Mouse (Mus musculus): ENCODE data around the gene Gm20379. TPM values are rescaled to one million over a fixed set of nuclear protein-coding genes. Genes with fewer than 3 reads are reported as not detected.
A peak's percentile ranks its signal among the peaks of the same experiment; 100 is the strongest.

Gene Gm20379
- total and polyA plus RNA-seq, 3 experiments: 9.4 TPM; not detected in 2

DNA sequence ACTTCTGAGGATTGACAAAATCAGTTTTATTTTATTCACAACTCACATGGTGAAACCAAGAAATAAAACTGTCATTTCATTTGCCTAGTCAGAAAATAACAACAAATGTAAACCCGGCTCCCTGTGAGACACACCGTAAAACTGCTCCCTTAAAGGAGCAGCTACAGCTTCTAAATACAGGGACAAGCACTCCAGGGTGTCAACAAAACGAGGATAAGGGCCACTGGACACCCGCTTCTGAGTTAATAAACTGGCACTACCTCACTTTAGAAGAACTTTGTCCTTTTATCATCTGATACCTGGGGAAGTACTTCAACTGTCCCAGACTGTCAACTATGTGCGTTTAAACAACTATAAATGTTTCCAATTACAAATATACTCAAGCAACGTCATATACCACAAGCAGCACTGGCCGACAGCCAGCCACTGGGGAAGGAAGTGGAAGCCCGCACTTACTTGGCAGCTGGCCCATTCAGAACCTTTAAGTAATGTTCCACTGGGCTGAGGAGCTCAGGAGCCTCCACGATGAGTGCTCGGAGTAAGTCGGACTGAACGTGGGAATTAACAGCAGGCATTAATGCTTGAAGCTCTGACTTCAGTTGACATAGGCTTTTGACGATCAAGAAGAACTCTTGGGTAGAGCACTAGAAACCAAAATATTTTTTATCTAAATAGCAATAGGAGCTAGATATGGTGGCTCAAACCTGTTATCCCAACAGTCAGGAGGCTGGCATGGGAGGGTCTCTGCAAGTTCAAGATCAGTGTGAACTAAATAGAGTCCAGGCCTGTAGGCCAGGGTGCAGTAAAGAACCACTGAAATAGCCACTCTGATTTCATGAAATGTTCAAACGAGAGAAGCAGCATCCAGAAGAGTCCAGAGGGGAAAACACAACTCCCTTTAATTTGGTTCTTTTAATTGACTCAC lies 31.2 kb upstream of the Gm20379 start:
- H3K4me1 ChIP-seq (ENCODE audit: control insufficient read depth in 1 of 2, insufficient read depth in 2 of 2, low read length in 2 of 2): peaks cover 10 to 15% of the 10 kb centered on the region in 2 experiments; a peak in 3 of 4 replicates
- peaks cover 0 to 15% of the 10 kb centered on the region in 2 experiments; a peak in 2 of 4 replicates for H3K36me3 ChIP-seq (ENCODE audit: control insufficient read depth in 1 of 2, insufficient read depth in 2 of 2, low read length in 2 of 2)
- H3K27ac ChIP-seq (ENCODE audit: control insufficient read depth, low read depth, low read length): peak overlapping the region; percentile 23
- H3K9me3 ChIP-seq (replicated peaks; ENCODE audit: insufficient read depth, low read length): no peaks in the 10 kb centered on the region
- no peaks in the 10 kb centered on the region for H3K27me3 ChIP-seq (ENCODE audit: control insufficient read depth in 1 of 2, insufficient read depth in 2 of 2, low read length in 2 of 2)
- peak overlapping the region in 1 of 2 experiments; percentile 5; a peak in 2 of 4 replicates for H3K4me3 ChIP-seq (ENCODE audit: control insufficient read depth in 1 of 2, insufficient read depth in 1 of 2, low read depth in 2 of 2, low read length in 2 of 2)
- DNase-seq (ENCODE audit: low read depth, low spot score): peak; percentile 92
- H3K79me2 ChIP-seq (ENCODE audit: control insufficient read depth, insufficient read depth, low read length, poor library complexity): no peaks in the 10 kb centered on the region
- no peak for TF ChIP-seq ZMIZ1 (IDR thresholded peaks at IDR 0.05; ENCODE audit: low read depth, low read length)
- TF ChIP-seq SIN3A (IDR thresholded peaks at IDR 0.05; ENCODE audit: low read length): peak; percentile 65
- peak; percentile 45 to 58; a peak in 3 of 4 replicates for TF ChIP-seq EP300 (IDR thresholded peaks at IDR 0.05; ENCODE audit: low read depth in 1 of 2, low read length in 2 of 2)
- TF ChIP-seq POLR2A (IDR thresholded peaks at IDR 0.05; ENCODE audit: control insufficient read depth in 1 of 2, insufficient read depth in 1 of 2, low read depth in 1 of 2, low read length in 2 of 2, poor library complexity in 1 of 2): no peak
- TF ChIP-seq ETS1 (IDR thresholded peaks at IDR 0.05; ENCODE audit: low read depth, low read length): peak; percentile 78
- H3K9ac ChIP-seq (ENCODE audit: control insufficient read depth, low read depth, low read length, poor library complexity, severe bottlenecking): peak overlapping the region; percentile 26

DNA sequence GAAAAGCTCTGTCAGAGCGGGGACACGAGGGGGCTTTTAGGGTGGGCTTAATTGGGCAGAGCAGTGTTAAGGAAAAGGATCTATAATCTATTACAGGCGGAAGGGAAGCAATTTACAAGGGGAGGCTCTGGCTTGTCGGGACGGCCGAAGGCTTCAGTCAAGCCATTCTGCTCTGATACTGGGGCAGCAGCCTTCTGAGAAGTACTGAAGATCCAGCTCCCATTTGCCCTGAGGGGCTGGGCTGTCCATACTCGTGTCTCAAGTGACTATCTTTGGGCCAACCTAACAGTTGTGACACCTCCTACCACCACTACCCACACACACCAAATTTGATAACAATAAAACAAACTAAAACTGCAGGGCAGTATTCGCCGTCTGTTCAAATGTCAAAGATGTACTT lies 30.5 kb upstream of the Gm20379 start:
- Histone ChIP-seq H3K36me3 (ENCODE audit: control insufficient read depth in 1 of 2, insufficient read depth in 2 of 2, low read length in 2 of 2) (peaks cover 0 to 15% of the 10 kb centered on the region in 2 experiments; a peak in 2 of 4 replicates), H3K9me3 (replicated peaks; ENCODE audit: insufficient read depth, low read length) (no peaks in the 10 kb centered on the region)

DNA sequence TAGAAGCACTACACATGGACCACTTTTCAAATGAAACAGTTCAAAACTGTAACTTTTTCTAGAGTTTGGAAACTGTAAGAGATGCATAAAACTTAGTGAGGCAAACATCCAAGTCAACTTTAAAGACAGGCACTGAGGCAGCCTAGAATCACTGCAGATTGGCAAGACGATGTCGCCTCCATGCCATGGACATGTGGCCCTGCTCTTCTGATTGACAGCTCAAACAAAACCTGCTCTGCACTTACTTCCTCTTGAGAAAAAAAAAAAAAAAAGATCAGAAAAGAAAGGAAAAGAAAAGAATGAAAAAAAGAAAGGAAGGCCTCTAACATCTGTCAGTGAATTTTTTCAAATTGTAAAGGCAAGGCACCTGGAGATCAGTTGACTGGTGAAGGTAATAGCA lies 28.8 kb upstream of the Gm20379 start:
- no peaks in the 10 kb centered on the region for H3K27me3 ChIP-seq (ENCODE audit: control insufficient read depth in 1 of 2, insufficient read depth in 2 of 2, low read length in 2 of 2)
- TF ChIP-seq GATA1 (IDR thresholded peaks at IDR 0.05; ENCODE audit: low read depth, low read length) (no peak), JUND (IDR thresholded peaks at IDR 0.05; ENCODE audit: low read depth, low read length) (no peak), ZNF384 (IDR thresholded peaks at IDR 0.05; ENCODE audit: low read depth, low read length) (peak; percentile 65; the same call in 1 of the 2 replicates), MAX (IDR thresholded peaks at IDR 0.05; ENCODE audit: low read length) (no peak), EP300 (IDR thresholded peaks at IDR 0.05; ENCODE audit: low read depth in 1 of 2, low read length in 2 of 2) (no peak)
- DNase-seq (ENCODE audit: low read depth, low spot score): no peak

More for the DNA sequence above, 30.5 kb upstream of the Gm20379 start:
- H3K27ac ChIP-seq (ENCODE audit: control insufficient read depth, low read depth, low read length): no peak overlapping the region
- H3K27me3 ChIP-seq (ENCODE audit: control insufficient read depth in 1 of 2, insufficient read depth in 2 of 2, low read length in 2 of 2): no peaks in the 10 kb centered on the region
- no peak overlapping the region for H3K4me3 ChIP-seq (ENCODE audit: control insufficient read depth in 1 of 2, insufficient read depth in 1 of 2, low read depth in 2 of 2, low read length in 2 of 2)
- H3K9ac ChIP-seq (ENCODE audit: control insufficient read depth, low read depth, low read length, poor library complexity, severe bottlenecking): no peak overlapping the region
- H3K79me2 ChIP-seq (ENCODE audit: control insufficient read depth, insufficient read depth, low read length, poor library complexity): no peaks in the 10 kb centered on the region
- TF ChIP-seq KAT2A (conservative IDR thresholded peaks at IDR 0.05; ENCODE audit: low read depth, low read length) (no peak), TAL1 (IDR thresholded peaks at IDR 0.05; ENCODE audit: low read length) (no peak), SIN3A (IDR thresholded peaks at IDR 0.05; ENCODE audit: low read length) (no peak), CHD1 (IDR thresholded peaks at IDR 0.05; ENCODE audit: low read depth, low read length) (no peak), NRF1 (IDR thresholded peaks at IDR 0.05; ENCODE audit: insufficient read depth, low read depth, low read length, poor library complexity, severe bottlenecking) (no peak), JUND (IDR thresholded peaks at IDR 0.05; ENCODE audit: low read depth, low read length) (no peak), MXI1 (IDR thresholded peaks at IDR 0.05; ENCODE audit: low read depth, low read length) (no peak), BHLHE40 (IDR thresholded peaks at IDR 0.05; ENCODE audit: borderline replicate concordance, low read depth, low read length) (no peak), HCFC1 (IDR thresholded peaks at IDR 0.05; ENCODE audit: low read depth, low read length) (no peak), ZC3H11A (IDR thresholded peaks at IDR 0.05; ENCODE audit: low read depth, low read length) (no peak), UBTF (IDR thresholded peaks at IDR 0.05; ENCODE audit: borderline replicate concordance, insufficient read depth, low read depth, low read length) (no peak), TCF12 (IDR thresholded peaks at IDR 0.05; ENCODE audit: low read depth, low read length) (no peak), MYC (IDR thresholded peaks at IDR 0.05; ENCODE audit: low read depth, low read length) (no peak), MAZ (IDR thresholded peaks at IDR 0.05; ENCODE audit: low read depth, low read length) (no peak), SMC3 (IDR thresholded peaks at IDR 0.05; ENCODE audit: low read depth, low read length) (no peak), POLR2A (IDR thresholded peaks at IDR 0.05; ENCODE audit: control insufficient read depth in 1 of 2, insufficient read depth in 1 of 2, low read depth in 1 of 2, low read length in 2 of 2, poor library complexity in 1 of 2) (no peak), GABPA (IDR thresholded peaks at IDR 0.05; ENCODE audit: low read depth, low read length) (no peak), CHD2 (IDR thresholded peaks at IDR 0.05; ENCODE audit: low read length) (no peak)
- no peak for DNase-seq (ENCODE audit: low read depth, low spot score)
- H3K4me1 ChIP-seq (ENCODE audit: control insufficient read depth in 1 of 2, insufficient read depth in 2 of 2, low read length in 2 of 2): peaks cover 10 to 15% of the 10 kb centered on the region in 2 experiments; a peak in 3 of 4 replicates

More for the DNA sequence above, 28.8 kb upstream of the Gm20379 start:
- no peak overlapping the region for H3K4me3 ChIP-seq (ENCODE audit: control insufficient read depth in 1 of 2, insufficient read depth in 1 of 2, low read depth in 2 of 2, low read length in 2 of 2)
- H3K4me1 ChIP-seq (ENCODE audit: control insufficient read depth in 1 of 2, insufficient read depth in 2 of 2, low read length in 2 of 2): peaks cover 10 to 15% of the 10 kb centered on the region in 2 experiments; a peak in 3 of 4 replicates
- H3K9me3 ChIP-seq (replicated peaks; ENCODE audit: insufficient read depth, low read length): no peaks in the 10 kb centered on the region
- no peaks in the 10 kb centered on the region for H3K79me2 ChIP-seq (ENCODE audit: control insufficient read depth, insufficient read depth, low read length, poor library complexity)
- no peak overlapping the region for H3K27ac ChIP-seq (ENCODE audit: control insufficient read depth, low read depth, low read length)
- peaks cover 0 to 15% of the 10 kb centered on the region in 2 experiments; a peak in 2 of 4 replicates for H3K36me3 ChIP-seq (ENCODE audit: control insufficient read depth in 1 of 2, insufficient read depth in 2 of 2, low read length in 2 of 2)
- no peak overlapping the region for H3K9ac ChIP-seq (ENCODE audit: control insufficient read depth, low read depth, low read length, poor library complexity, severe bottlenecking)

Measured in MEL (cell line).